Mouse (Mus musculus): ENCODE results near the gene Gm26965. TPM values are rescaled to one million over a fixed set of nuclear protein-coding genes. Genes with fewer than 3 reads are reported as not detected.

Gm26965 gene
- polyA plus RNA-seq (2015; fragmentation: Nextera tagmentation; extraction: Ambion mirVana) = not detected in 2 replicates

GRCm38 (mm10) chr13:67525753-67526410 lies at the start of gene Gm26965, which contains the start of gene Zfp87:
Gm26965 (minus strand) TSS chr13:67526151.
Zfp87 (minus strand) TSS chr13:67526177.

GRCm38 (mm10) chr13:67553730-67554129 lies 27.8 kb upstream of the Gm26965 start, which contains the start of gene Zfp748:
Zfp748 (minus strand) TSS chr13:67553830.

GRCm38 (mm10) chr13:67500084-67500719 lies 25.7 kb downstream of the Gm26965 start, which contains the start of gene Zfp58:
Zfp58 (minus strand) TSS chr13:67500555.

GRCm38 (mm10) chr13:67483625-67484423 lies 42.1 kb downstream of the Gm26965 start, which contains the start of gene Zfp874b:
Zfp874b (minus strand) TSS chr13:67484258.

GRCm38 (mm10) chr13:67451172-67452020 lies 74.6 kb downstream of the Gm26965 start, which contains the start of gene Zfp874a:
Zfp874a (minus strand) TSS chr13:67451624.

Other genes with a start within 250 kb of the Gm26965 start
- gene Zfp458, start 247.7 kb downstream of the Gm26965 start, polyA plus RNA-seq (2015; fragmentation: Nextera tagmentation; extraction: Ambion mirVana) = 4.7 and 5.2 TPM in 2 replicates
- 0.39 and 1.1 TPM in 2 replicates for gene Zfp457, start 219.7 kb downstream of the Gm26965 start, polyA plus RNA-seq (2015; fragmentation: Nextera tagmentation; extraction: Ambion mirVana)
- 1.0 TPM in 2 replicates for gene Zfp595, start 193.6 kb downstream of the Gm26965 start, polyA plus RNA-seq (2015; fragmentation: Nextera tagmentation; extraction: Ambion mirVana)
- not detected in 2 replicates for gene Gm28044, start 165.6 kb downstream of the Gm26965 start, polyA plus RNA-seq (2015; fragmentation: Nextera tagmentation; extraction: Ambion mirVana)
- gene Zfp953, start 165.5 kb downstream of the Gm26965 start, polyA plus RNA-seq (2015; fragmentation: Nextera tagmentation; extraction: Ambion mirVana) = 0.37 and 0.43 TPM in 2 replicates
- gene Gm28041, start 150.4 kb downstream of the Gm26965 start, polyA plus RNA-seq (2015; fragmentation: Nextera tagmentation; extraction: Ambion mirVana) = not detected in 2 replicates
- gene Zfp456, start 150.3 kb downstream of the Gm26965 start, polyA plus RNA-seq (2015; fragmentation: Nextera tagmentation; extraction: Ambion mirVana) = 0.41 and 0.58 TPM in 2 replicates
- gene Zfp429, start 126.3 kb downstream of the Gm26965 start, polyA plus RNA-seq (2015; fragmentation: Nextera tagmentation; extraction: Ambion mirVana) = 2.1 and 3.8 TPM in 2 replicates
- gene Zfp459, start 104.7 kb downstream of the Gm26965 start, polyA plus RNA-seq (2015; fragmentation: Nextera tagmentation; extraction: Ambion mirVana) = 0.99 and 1.4 TPM in 2 replicates
- 4.7 and 5.3 TPM in 2 replicates for gene Zfp874a, start 74.5 kb downstream of the Gm26965 start, polyA plus RNA-seq (2015; fragmentation: Nextera tagmentation; extraction: Ambion mirVana)
- gene Zfp874b, start 41.9 kb downstream of the Gm26965 start, polyA plus RNA-seq (2015; fragmentation: Nextera tagmentation; extraction: Ambion mirVana) = 2.3 and 2.6 TPM in 2 replicates
- gene Zfp58, start 25.6 kb downstream of the Gm26965 start, polyA plus RNA-seq (2015; fragmentation: Nextera tagmentation; extraction: Ambion mirVana) = 6.5 TPM in 2 replicates
- 32.4 and 37.9 TPM in 2 replicates for gene Zfp87, start within 50 bp of the Gm26965 start, polyA plus RNA-seq (2015; fragmentation: Nextera tagmentation; extraction: Ambion mirVana)
- 6.0 and 8.2 TPM in 2 replicates for gene Zfp748, start 27.7 kb upstream of the Gm26965 start, polyA plus RNA-seq (2015; fragmentation: Nextera tagmentation; extraction: Ambion mirVana)
- 3.1 and 3.9 TPM in 2 replicates for gene Zfp729b, start 83.6 kb upstream of the Gm26965 start, polyA plus RNA-seq (2015; fragmentation: Nextera tagmentation; extraction: Ambion mirVana)
- 0.69 and 3.1 TPM in 2 replicates for gene Gm49345, start 111.6 kb upstream of the Gm26965 start, polyA plus RNA-seq (2015; fragmentation: Nextera tagmentation; extraction: Ambion mirVana)
- 2.5 and 2.8 TPM in 2 replicates for gene Zfp729a, start 111.6 kb upstream of the Gm26965 start, polyA plus RNA-seq (2015; fragmentation: Nextera tagmentation; extraction: Ambion mirVana)
- 8.7 and 12.2 TPM in 2 replicates for gene Zfp738, start 160.9 kb upstream of the Gm26965 start, polyA plus RNA-seq (2015; fragmentation: Nextera tagmentation; extraction: Ambion mirVana)
- gene Zfp65, start 203.0 kb upstream of the Gm26965 start, polyA plus RNA-seq (2015; fragmentation: Nextera tagmentation; extraction: Ambion mirVana) = 5.2 and 5.8 TPM in 2 replicates
- gene Zfp85, start 229.1 kb upstream of the Gm26965 start, polyA plus RNA-seq (2015; fragmentation: Nextera tagmentation; extraction: Ambion mirVana) = 5.1 TPM in 2 replicates

Measured in neural tube, postnatal 0 days (tissue).